Mouse (Mus musculus) lung, embryonic 14.5 days (tissue): ENCODE measurements at regions not wholly inside any gene's neighbourhood (a gene's known extent, or its start where the extent isn't known, plus 50 kb on each side); places are given as distances from the start of the nearest gene placed in this dataset.
A peak's percentile ranks its signal among the peaks of the same experiment; 100 is the strongest.

Experiments
- ATAC-seq: fragments of 200-750 bp; cut with Nextera tagmentation; 2 replicates; pipeline ENCODE4 v1.8.0; 2017; ENCODE audit warnings: mild to moderate bottlenecking, moderate TSS enrichment, moderate library complexity; ENCODE audit not compliant: insufficient read depth
- DNase-seq: peaks from one replicate; pipeline ENCODE4 v3.0.0-alpha.2; 2015
- H3K27ac ChIP-seq: fragments of 300-500 bp; sonication (generic); 2 replicates; pipeline ENCODE4 v1.5.1; 2014; ENCODE audit warnings: low read depth, mild to moderate bottlenecking, moderate library complexity
- H3K27me3 ChIP-seq: fragments of 300-500 bp; sonication (generic); 2 replicates; pipeline ENCODE4 v1.6.1; 2014; ENCODE audit warnings: low read length, control low read depth; ENCODE audit not compliant: insufficient read depth
- H3K36me3 ChIP-seq: fragments of 300-500 bp; sonication (generic); 2 replicates; pipeline ENCODE4 v1.6.1; 2014; ENCODE audit warnings: control low read depth; ENCODE audit not compliant: insufficient read depth
- H3K4me1 ChIP-seq: fragments of 300-500 bp; sonication (generic); 2 replicates; pipeline ENCODE4 v1.6.1; 2014; ENCODE audit warnings: antibody characterized with exemption, control low read depth; ENCODE audit not compliant: insufficient read depth
- H3K4me2 ChIP-seq: fragments of 300-500 bp; sonication (generic); 2 replicates; pipeline ENCODE4 v1.6.1; 2014; ENCODE audit warnings: mild to moderate bottlenecking
- H3K4me3 ChIP-seq: fragments of 300-500 bp; sonication (generic); 2 replicates; pipeline ENCODE4 v1.5.1; 2014; ENCODE audit warnings: low read depth, low read length
- H3K9ac ChIP-seq: fragments of 300-500 bp; sonication (generic); 2 replicates; pipeline ENCODE4 v1.6.1; 2014
- H3K9me3 ChIP-seq: fragments of 300-500 bp; sonication (generic); 2 replicates; pipeline ENCODE4 v1.6.1; 2016; ENCODE audit warnings: low read depth, low read length, control low read depth
- CTCF ChIP-seq: IDR thresholded peaks from 2 replicates; pipeline ENCODE4 v1.5.1; 2016; ENCODE audit warnings: antibody characterized with exemption, low read depth
- WGBS: fragments of 180-500 bp; shearing (Covaris S2); extraction: QIAGEN DNeasy Blood & Tissue Kit; methylation state at CpG from one replicate; pipeline ENCODE4 v1.1.7; 2014; 5-methylcytosine and 5-hydroxymethylcytosine counted together

DNA sequence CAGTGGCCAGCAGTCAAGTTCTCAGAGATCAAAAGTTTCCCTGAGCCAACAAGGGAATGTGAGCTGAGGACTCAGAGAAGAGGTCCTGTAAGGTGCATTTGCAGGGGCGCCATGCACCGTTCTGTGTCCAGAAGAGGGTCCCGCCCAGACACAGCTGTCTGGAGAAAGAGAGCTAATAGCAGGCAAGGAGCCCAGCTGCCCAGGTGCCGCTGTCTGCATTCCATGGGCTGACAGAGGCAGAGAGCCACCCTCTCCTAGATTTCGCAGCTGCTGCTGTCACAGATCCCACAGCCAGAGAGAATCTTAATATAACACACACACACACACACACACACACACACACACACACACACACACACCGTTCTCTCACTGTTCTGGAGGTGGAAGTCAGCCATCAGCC, 73.0 kb upstream of the Ttc34 start:
- ATAC-seq (no peak), DNase-seq (no peak)
- H3K27ac ChIP-seq: no peak overlapping the region
- 46% methylated on average over 6 of the region's 6 CpGs for WGBS
- H3K9ac ChIP-seq: no peak overlapping the region
- no peaks in the 10 kb centered on the region for H3K36me3 ChIP-seq
- H3K27me3 ChIP-seq: no peaks in the 10 kb centered on the region
- H3K4me1 ChIP-seq: no peaks in the 10 kb centered on the region
- H3K4me2 ChIP-seq: no peak overlapping the region
- no peak for TF ChIP-seq CTCF
- H3K9me3 ChIP-seq: no peaks in the 10 kb centered on the region
- H3K4me3 ChIP-seq: no peak overlapping the region

DNA sequence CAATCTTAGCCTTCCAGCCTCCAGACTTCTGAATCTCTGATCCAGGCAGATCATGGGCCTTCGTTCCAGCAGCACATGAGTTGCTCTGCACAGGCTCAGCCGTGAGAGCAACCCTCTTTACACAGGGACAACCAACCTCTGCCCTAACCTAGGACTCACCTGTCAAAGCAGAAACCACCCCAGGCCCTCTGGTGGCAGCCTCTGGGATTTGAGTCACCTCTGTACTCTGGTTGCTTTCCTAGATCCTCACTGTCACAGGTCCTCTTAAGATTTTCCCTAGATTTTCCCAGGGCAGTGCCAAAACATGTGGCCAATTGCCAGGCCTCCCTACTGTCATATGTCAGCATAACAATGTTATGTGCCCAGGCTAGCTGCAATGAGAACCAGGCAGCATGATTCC, 71.1 kb upstream of the Ttc34 start:
- peak; percentile 45 for TF ChIP-seq CTCF
- H3K27me3 ChIP-seq: no peaks in the 10 kb centered on the region
- ATAC-seq (no peak), DNase-seq (peak; percentile 5)
- no peaks in the 10 kb centered on the region for H3K36me3 ChIP-seq
- WGBS: 65% methylated on average over 2 of the region's 2 CpGs
- no peak overlapping the region for H3K4me3 ChIP-seq
- no peaks in the 10 kb centered on the region for H3K4me1 ChIP-seq
- H3K9me3 ChIP-seq: no peaks in the 10 kb centered on the region
- H3K9ac ChIP-seq: no peak overlapping the region
- H3K4me2 ChIP-seq: no peak overlapping the region
- H3K27ac ChIP-seq: no peak overlapping the region

DNA sequence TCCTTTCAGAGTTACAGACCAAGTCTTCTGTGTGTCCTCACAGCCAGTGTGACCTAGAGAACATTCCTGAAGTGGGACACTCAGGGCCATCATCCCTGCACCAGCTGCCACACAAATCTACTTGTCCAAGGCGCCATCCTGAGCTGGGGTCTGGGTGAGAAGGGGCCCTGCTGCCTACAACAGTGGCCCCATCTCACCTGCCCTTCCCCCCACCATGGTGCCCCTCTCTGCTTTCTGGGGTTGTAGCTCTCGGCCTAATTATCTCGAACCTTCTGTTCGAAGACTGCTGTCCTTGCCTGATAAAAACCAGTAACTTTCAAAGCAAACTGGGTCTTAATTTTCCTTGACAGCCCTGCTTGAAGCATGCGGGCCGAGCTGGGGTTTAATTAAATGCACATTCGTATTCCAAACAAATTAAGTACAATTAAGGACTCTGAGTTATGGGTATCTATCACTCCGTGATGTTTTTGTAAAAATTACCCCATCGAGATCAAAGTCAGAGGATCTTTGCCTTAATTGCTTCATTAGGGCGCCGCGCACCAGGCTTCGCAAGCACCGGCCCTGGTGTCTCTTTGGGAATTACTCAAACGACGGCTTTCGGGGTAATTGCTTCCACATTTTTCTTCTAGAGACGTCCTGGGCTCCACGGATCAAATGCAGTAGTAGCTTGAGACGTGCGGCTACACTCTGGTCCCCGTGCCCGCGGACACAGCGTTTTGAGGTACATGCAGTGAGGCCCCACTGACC, 65.8 kb upstream of the Ttc34 start:
- 58% methylated on average over 25 of the region's 25 CpGs for WGBS
- Histone ChIP-seq H3K4me3 (no peak overlapping the region), H3K9me3 (no peaks in the 10 kb centered on the region), H3K36me3 (no peaks in the 10 kb centered on the region), H3K27me3 (no peaks in the 10 kb centered on the region), H3K27ac (no peak overlapping the region), H3K9ac (no peak overlapping the region), H3K4me1 (no peaks in the 10 kb centered on the region), H3K4me2 (no peak overlapping the region)
- no peak for TF ChIP-seq CTCF
- no peak for ATAC-seq
- DNase-seq: no peak

DNA sequence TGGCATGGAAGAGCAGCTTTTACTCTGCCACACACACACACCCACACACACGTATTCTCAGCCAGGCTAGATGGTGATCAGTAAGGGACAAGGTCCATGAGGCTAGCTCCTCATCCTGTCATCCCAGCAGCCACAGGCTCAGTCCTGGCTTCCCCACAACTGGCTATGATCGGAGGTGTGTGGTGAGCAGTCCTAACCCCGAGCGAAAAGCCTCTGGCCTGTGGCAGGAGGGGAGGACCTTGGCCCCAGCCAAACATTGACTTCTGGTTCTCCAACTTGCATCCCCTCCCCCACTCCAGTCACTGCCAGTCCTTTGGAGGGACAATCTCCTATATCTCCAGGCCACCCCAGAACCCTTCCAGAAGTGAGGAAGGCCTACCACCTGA, 65.2 kb upstream of the Ttc34 start:
- WGBS: 71% methylated on average over 4 of the region's 4 CpGs

DNA sequence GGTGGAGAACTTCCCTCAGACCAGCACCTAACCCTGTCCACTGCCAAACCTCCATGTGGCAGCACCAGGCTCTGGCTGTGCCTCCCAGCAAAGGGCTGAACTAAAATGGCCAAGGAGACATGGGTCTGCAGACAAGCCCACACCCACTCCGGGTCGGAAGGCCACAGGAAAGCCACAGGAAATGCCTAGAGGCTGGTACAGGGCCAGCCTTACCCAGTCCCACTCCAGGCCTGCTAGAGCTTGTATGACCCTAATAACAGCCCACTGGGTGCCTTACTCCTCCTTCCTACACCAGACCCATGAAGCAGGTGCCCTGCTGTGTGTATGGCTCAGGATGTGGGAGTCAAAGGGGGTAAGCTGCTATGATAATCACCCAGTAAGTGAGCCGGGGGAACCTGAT, 63.4 kb upstream of the Ttc34 start:
- no peak overlapping the region for H3K9ac ChIP-seq
- no peak for TF ChIP-seq CTCF
- H3K36me3 ChIP-seq: no peaks in the 10 kb centered on the region
- WGBS: 78% methylated on average over 3 of the region's 3 CpGs
- no peak overlapping the region for H3K4me3 ChIP-seq
- no peak for DNase-seq
- ATAC-seq: no peak
- H3K9me3 ChIP-seq: no peaks in the 10 kb centered on the region
- H3K27ac ChIP-seq: no peak overlapping the region
- H3K27me3 ChIP-seq: no peaks in the 10 kb centered on the region
- no peaks in the 10 kb centered on the region for H3K4me1 ChIP-seq
- H3K4me2 ChIP-seq: no peak overlapping the region

More for the DNA sequence above, 65.2 kb upstream of the Ttc34 start:
- no peaks in the 10 kb centered on the region for H3K36me3 ChIP-seq
- ATAC-seq: no peak
- H3K9ac ChIP-seq: no peak overlapping the region
- H3K4me1 ChIP-seq: no peaks in the 10 kb centered on the region
- no peaks in the 10 kb centered on the region for H3K27me3 ChIP-seq
- no peak overlapping the region for H3K27ac ChIP-seq
- no peak overlapping the region for H3K4me3 ChIP-seq
- no peak for DNase-seq
- H3K9me3 ChIP-seq: no peaks in the 10 kb centered on the region
- TF ChIP-seq CTCF: no peak
- H3K4me2 ChIP-seq: no peak overlapping the region

DNA sequence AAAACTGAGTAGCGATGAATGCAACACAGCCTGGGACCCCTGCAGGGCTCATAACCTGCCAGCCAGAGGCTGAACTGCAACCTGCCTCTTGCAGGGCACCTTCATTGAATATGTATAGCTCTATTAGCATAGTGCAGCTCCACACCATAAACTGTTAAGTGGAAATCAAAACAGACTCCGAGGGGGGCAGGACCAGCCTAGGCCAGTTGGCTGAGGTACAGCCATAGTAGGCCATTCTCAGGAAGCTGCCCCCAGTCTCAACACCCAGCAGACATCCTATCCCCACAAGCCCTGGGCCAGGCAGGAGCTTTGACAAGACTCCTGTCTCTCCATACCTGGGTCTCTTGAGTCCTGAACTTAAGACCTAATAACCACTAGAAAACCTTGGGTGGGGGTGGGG, 62.9 kb upstream of the Ttc34 start:
- Histone ChIP-seq H3K4me1 (no peaks in the 10 kb centered on the region), H3K4me2 (no peak overlapping the region), H3K4me3 (no peak overlapping the region), H3K36me3 (no peaks in the 10 kb centered on the region), H3K9ac (no peak overlapping the region), H3K27me3 (no peaks in the 10 kb centered on the region), H3K27ac (no peak overlapping the region), H3K9me3 (no peaks in the 10 kb centered on the region)
- 51% methylated on average over 2 of the region's 2 CpGs for WGBS
- no peak for TF ChIP-seq CTCF
- DNase-seq: no peak
- no peak for ATAC-seq

DNA sequence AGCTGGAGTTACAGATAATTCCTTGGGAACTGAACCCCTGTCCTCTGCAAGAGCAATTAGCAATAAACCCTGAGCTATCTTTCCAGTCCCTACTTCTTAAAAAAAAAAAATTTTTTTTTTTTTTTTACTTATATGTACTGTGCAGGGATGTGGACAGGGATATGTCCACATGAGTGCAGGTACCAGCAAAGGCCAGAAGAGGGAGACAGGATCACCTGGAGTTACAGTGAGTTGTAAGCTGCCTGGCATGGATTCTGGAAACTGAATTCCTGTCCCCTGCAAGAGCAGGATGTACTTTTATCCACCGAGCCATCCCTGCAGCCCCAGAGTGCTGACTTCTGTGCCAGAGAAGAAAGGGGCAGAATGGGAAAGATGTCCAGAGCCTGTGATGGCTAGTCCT, 58.4 kb upstream of the Ttc34 start:
- no peak overlapping the region for H3K4me3 ChIP-seq
- H3K4me2 ChIP-seq: no peak overlapping the region
- H3K9ac ChIP-seq: no peak overlapping the region
- H3K27ac ChIP-seq: no peak overlapping the region
- no peak for ATAC-seq
- peak; percentile 9 for DNase-seq
- no peaks in the 10 kb centered on the region for H3K27me3 ChIP-seq
- H3K36me3 ChIP-seq: no peaks in the 10 kb centered on the region
- WGBS: 96% methylated on average over 1 of the region's 1 CpGs
- peak; percentile 29; the same call in 1 of the 2 replicates for TF ChIP-seq CTCF
- no peaks in the 10 kb centered on the region for H3K4me1 ChIP-seq
- no peaks in the 10 kb centered on the region for H3K9me3 ChIP-seq

DNA sequence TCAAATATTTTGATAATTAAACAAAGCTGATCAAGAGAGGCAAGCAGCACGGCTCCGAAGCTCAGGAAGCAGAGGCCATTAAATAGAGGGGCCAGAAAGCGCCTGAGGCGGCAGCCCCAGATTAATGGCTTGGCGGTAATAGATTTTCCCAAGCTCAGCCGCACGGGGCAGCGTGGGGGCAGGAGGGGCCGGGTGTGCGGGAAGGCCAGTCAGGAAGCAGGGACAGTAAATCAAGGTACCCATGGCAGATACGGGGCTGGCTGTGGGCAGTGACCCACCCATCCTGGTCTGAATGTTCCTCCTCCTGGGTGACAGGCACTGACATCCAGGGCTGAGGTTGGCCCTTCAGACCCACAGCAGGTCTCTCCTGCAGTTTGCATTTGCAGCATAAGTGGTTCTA, 55.9 kb upstream of the Ttc34 start:
- peak; percentile 32 for DNase-seq
- no peaks in the 10 kb centered on the region for H3K9me3 ChIP-seq
- no peak for TF ChIP-seq CTCF
- ATAC-seq: no peak
- H3K27ac ChIP-seq: no peak overlapping the region
- no peak overlapping the region for H3K4me2 ChIP-seq
- no peaks in the 10 kb centered on the region for H3K36me3 ChIP-seq
- 26% methylated on average over 11 of the region's 11 CpGs for WGBS
- peaks cover 10% of the 10 kb centered on the region; the same call in 1 of the 2 replicates for H3K4me1 ChIP-seq
- no peak overlapping the region for H3K9ac ChIP-seq
- no peak overlapping the region for H3K4me3 ChIP-seq
- no peaks in the 10 kb centered on the region for H3K27me3 ChIP-seq
